Mouse (Mus musculus): Measurements from ENCODE around the gene Auh.

Auh gene

GRCm38 (mm10) chr13:52832481-52833170, 96.9 kb downstream of the Auh start:
- DNase-seq, result no peak

GRCm38 (mm10) chr13:52831037-52831757, 98.3 kb downstream of the Auh start:
- DNase-seq, result no peak

- no peak for DNase-seq
Measured at GRCm38 (mm10) chr13:52828946-52829523, 100.4 kb downstream of the Auh start.

- DNase-seq, result no peak
Measured at GRCm38 (mm10) chr13:52828217-52828616, 101.3 kb downstream of the Auh start.

GRCm38 (mm10) chr13:52826666-52827065, 102.8 kb downstream of the Auh start:
- DNase-seq, result no peak

GRCm38 (mm10) chr13:52824754-52825153, 104.7 kb downstream of the Auh start:
- DNase-seq, result no peak

GRCm38 (mm10) chr13:52822165-52823149, 107.0 kb downstream of the Auh start:
- peak; percentile 71 for DNase-seq

- DNase-seq, result peak; percentile 67
Measured at GRCm38 (mm10) chr13:52821571-52821970, 107.9 kb downstream of the Auh start.

GRCm38 (mm10) chr13:52819901-52820300, 109.6 kb downstream of the Auh start:
- DNase-seq, result no peak

GRCm38 (mm10) chr13:52818760-52819159, 110.7 kb downstream of the Auh start:
- DNase-seq, result peak; percentile 72

- DNase-seq, result peak; percentile 34
Measured at GRCm38 (mm10) chr13:52817991-52818491, 111.4 kb downstream of the Auh start.

GRCm38 (mm10) chr13:52813750-52814149, 115.7 kb downstream of the Auh start:
- DNase-seq, result no peak

GRCm38 (mm10) chr13:52812549-52813515, 116.6 kb downstream of the Auh start:
- no peak for DNase-seq

GRCm38 (mm10) chr13:52807722-52808121, 121.8 kb downstream of the Auh start:
- no peak for DNase-seq

- DNase-seq, result no peak
Measured at GRCm38 (mm10) chr13:52806029-52806428, 123.5 kb downstream of the Auh start.

- no peak for DNase-seq
Measured at GRCm38 (mm10) chr13:52805581-52805980, 123.9 kb downstream of the Auh start.

- no peak for DNase-seq
Measured at GRCm38 (mm10) chr13:52802482-52802881, 127.0 kb downstream of the Auh start.

GRCm38 (mm10) chr13:52800687-52801341, 128.7 kb downstream of the Auh start:
- DNase-seq, result no peak

GRCm38 (mm10) chr13:52800091-52800490, 129.4 kb downstream of the Auh start:
- no peak for DNase-seq

- no peak for DNase-seq
Measured at GRCm38 (mm10) chr13:52794232-52794631, 135.2 kb downstream of the Auh start.

Data from kidney, postnatal 10 days (tissue).